Mouse (Mus musculus): ENCODE measurements around the gene Wscd2.

The Wscd2 gene

GRCm38 (mm10) chr5:113485584-113486162, 4.5 kb upstream of the Wscd2 start:
- DNase-seq (ENCODE audit: low spot score in 2 of 2) = no peak

DNA sequence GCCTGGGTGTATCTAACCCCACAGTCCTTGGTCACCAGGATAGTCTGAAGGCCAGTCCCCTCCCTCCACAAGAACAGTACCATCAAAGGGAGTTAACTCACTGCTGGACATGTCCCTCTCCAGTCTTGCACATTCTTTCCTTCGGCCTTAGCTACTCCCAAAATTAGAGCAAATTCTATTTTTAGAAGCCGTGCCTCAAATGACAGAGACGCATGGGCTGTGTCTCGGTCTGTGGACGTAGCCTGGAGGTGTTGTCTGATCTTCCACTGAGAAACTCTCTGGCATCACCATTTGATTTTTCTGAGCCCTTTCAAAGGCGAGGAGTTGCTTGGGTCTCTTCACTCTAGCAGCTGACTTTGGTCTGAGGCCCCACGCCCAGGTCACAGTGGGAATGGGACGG, 2.3 kb upstream of the Wscd2 start:
- DNase-seq (ENCODE audit: low spot score in 2 of 2) = no peak

DNA sequence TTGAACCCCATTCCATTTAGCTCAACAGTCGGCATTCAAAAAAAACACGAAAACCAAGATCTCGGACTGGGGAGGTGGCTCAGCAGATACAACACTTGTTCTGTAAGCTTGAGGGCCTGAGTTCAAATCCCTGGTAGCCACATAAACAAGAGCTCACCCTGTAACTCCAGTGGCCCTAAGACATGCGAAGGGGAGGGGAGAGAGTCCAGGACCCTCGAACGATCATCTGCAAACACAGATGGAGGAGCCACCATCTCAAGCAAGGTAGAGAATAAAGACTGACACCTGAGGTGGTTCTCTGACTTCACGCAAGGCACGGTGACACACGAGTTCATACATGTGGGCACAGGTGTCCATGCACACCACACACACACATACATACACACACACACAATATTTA, 516 bp upstream of the Wscd2 start:
- no peak for DNase-seq (ENCODE audit: low spot score in 2 of 2)

DNA sequence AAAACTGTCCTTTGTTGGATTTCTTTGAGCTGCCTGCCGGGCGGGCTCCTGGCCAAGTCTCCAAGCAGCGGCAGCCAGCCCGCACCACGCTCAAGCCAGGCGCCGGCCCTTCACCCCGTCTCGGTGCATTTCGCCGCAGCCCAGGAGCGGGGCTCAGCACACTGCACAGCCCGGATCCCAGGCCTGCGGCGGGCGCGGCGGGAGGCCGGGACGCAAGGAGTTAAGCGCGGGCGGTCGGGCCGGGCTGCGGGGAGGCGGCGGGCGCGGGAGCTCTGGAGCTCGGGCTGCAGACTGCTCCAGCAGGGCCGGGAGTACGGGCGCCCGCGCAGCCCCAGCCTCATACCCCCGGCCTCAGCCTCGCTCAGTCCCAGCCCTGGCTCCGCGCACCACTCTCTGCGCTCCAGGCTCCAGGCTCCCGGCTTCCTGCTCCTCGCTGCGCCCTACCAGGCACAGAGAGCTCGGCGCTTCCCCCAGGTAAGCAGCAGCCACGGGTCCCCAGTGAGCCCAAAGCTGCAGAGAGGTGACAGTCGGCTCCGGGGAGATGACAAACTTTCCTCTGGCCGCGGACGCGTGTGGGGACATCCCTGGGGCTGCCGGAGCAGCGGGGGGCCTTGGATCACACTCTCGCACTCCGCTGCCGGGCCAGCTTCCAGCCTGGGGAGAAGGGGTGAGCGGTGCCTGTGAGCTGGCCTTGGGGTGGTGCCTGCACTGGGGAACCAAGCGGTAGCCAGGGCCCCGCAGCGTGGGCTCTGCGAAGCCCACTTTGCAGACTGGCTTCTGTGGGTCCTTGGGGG, 531 bp downstream of the Wscd2 start:
- peak in 1 of 2 experiments; percentile 68 for DNase-seq (ENCODE audit: low spot score in 2 of 2)

DNA sequence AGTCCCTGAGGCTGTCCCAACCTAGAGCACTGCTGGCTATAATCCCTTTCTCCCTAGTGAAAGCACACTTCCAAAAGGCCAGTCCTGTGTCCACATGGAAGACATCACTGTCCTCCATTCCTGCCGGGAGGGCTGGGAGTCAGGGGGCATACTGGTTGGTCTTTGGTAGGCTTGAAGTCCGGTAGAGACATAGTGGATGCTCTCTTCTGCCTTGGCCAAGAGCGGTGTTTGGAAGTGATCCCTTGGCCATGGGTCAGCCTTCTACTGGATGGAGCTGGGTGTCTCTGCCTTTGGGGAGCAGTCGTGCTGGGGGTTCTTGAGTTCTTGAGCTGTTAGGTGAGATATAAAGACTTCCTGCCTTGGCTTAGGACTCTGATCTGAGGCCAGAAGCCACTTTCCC, 1.4 kb downstream of the Wscd2 start:
- DNase-seq (ENCODE audit: low spot score in 2 of 2) = no peak

DNA sequence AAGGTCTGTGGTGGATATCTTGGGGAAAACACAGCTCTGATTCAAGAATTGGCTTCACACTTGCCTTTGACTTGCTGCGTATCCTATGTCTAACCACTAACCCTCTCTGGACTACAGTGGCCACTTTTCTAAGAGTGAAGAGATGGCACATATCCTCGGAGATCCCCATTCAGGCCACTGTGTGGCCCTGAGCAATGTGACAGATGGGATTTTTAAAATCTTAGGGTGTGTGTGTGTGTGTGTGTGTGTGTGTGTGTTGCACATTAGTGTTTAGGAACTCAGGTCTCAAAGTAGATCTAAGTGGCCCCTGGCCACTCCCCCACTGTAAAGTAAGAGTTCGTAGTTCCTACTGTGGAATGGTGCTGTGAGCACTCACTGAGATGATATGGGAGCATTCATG, 1.9 kb downstream of the Wscd2 start:
- no peak for DNase-seq (ENCODE audit: low spot score in 2 of 2)

DNA sequence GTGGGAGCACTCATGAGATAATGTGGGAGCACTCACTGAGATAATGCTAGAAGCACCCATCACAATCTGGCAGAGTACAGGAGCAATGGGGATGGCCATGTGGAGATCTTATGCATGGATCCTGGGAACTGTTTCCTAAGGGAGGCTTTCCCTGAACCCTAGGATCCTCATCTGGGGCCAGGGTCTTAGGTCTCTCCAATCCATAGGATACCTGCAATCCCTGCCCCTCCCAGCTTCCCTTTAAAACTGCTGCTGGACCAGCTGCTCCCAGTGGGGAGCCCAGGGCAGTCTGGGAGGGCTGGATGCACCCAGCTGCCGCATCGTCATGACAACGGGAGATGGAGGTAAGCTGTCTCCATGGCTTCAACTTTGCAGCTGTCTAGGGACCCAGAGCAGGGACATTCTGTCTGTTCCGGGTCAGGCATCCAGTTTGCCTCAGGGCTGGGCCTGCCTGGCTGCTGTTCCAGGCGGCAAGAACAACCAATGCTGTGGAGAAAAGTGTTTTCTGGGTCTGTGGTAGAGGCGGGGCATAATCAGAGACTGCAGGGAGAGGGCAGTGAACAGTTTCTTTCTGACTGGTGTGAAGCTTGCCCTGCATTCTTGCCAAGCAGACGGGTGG, 2.4 kb downstream of the Wscd2 start:
- peak in 1 of 2 experiments; percentile 28 for DNase-seq (ENCODE audit: low spot score in 2 of 2)

DNA sequence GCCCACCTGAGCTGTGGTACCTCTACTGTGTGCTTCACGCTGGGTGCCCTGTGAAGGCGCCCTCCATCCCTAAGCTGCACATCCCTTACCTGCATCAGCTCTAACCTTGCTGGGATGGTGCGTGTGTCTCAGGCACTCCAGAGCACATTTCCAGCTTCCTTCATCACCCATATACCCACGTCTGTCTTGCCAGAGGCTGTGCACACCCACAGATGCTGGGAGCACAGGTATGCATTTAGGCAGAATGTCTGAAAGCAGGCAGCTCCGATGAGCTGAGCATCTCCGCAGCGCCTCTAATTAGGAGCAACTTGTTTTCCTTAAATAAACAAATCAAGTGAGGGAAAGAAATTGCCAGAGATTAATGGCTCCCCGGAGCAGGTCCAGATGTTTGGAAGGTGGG, 3.9 kb downstream of the Wscd2 start:
- DNase-seq (ENCODE audit: low spot score in 2 of 2) = no peak

DNA sequence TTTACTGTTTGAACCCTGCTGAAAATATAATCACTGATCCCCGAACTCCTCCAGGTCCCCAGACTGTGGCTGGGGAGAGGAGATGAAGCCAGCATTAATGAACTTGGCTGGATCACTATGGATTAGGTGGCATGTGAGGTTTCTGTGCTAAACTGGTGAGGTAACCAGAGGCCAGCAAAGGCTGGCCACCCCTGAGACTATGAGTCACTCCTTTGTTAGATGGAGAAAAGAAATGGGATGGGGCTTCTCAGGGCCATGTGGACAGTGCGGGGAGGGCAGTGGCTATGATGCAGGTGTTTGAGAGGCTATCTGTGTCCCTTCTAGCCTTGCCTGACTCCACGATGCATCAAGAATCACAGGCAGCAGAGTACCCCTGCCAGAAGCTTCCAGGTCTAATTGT, 6.8 kb downstream of the Wscd2 start:
- DNase-seq (ENCODE audit: low spot score in 2 of 2) = no peak

DNA sequence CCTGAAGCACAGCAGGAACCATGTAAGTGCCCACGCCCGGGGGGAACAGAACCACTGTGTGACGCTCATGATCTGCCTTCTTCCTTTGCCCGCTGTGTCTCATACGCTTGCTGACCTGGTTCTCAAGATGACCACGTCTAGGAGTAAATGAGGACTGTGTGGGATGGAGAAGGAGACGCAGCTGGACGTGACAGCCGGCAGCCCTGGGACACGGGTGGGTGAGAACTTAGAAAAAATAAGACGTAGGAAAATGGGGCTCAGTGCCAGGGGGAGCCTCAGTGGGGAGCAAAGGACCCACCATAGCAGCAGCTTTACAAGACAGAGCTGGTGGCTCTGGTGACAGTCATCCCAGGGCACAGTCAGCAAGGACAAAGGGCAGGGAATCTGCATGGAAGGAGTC, 9.3 kb downstream of the Wscd2 start:
- no peak for DNase-seq (ENCODE audit: low spot score in 2 of 2)

DNA sequence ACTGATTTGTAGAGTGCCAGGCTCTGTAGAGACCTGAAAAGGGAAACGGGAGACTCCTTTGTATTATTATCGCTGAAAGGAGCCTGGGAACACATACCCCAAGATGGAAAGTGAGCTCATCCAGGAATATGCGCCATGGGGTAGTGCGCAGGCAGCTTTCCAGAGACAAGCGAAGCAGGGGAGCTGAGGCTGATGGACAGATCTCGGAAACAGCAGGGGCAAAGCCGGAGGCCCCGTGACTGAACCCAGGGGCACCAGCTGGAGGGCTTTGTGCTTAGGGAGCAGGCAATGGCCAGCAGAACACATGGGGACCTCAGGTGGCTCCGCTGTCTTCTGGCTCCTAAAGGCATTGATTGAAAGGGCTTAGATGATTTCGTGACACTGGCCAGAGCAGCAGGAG, 13.1 kb downstream of the Wscd2 start:
- peak in 1 of 2 experiments; percentile 27 for DNase-seq (ENCODE audit: low spot score in 2 of 2)

DNA sequence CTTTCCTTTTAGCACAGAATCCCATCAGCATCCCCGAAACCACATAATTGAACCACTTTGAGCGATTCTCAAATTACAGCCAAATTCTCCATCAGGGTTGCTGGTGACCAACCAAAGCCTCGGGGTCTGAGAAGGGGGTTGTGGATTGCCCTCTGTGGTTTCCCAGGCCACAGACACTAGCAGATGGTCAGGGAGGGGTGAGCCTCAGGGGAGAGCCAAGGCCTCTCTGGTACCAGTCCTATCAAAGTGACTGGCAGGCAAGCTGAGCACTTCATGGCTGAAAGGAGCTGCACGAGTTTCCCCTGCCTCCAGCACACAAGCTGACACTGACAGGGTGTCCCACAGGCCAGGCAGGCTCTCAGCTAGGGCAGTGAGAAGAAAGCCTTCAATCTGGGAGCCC, 14.5 kb downstream of the Wscd2 start:
- peak in 1 of 2 experiments; percentile 45 for DNase-seq (ENCODE audit: low spot score in 2 of 2)

- DNase-seq (ENCODE audit: low spot score in 2 of 2) = no peak
These were observed 15.9 kb downstream of the Wscd2 start for GRCm38 (mm10) chr5:113506065-113506464.

GRCm38 (mm10) chr5:113506779-113507178, 16.6 kb downstream of the Wscd2 start:
- no peak for DNase-seq (ENCODE audit: low spot score in 2 of 2)

DNA sequence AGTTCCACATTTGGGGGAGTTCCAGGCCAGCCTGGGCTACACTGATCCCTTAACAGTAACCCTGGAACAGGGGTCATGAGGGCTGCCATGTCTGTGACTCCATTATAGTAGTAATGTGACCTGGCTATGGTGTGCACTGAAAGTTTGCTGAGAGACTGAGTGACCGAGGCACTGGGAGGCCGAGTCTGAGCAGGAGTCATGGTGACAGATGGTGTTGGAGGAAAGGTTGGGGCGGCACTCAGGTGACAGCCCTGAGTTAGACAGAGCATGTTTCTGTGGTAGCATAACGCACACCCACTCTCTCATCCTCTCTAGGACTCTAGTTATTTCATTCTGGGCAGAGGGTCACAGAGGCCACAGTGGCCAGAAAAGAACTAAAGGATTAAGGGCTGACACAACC, 19.0 kb downstream of the Wscd2 start:
- no peak for DNase-seq (ENCODE audit: low spot score in 2 of 2)

GRCm38 (mm10) chr5:113513640-113514039, 23.5 kb downstream of the Wscd2 start:
- DNase-seq (ENCODE audit: low spot score in 2 of 2) = no peak

- no peak for DNase-seq (ENCODE audit: low spot score in 2 of 2)
These were observed 23.9 kb downstream of the Wscd2 start for GRCm38 (mm10) chr5:113514062-113514461.

DNA sequence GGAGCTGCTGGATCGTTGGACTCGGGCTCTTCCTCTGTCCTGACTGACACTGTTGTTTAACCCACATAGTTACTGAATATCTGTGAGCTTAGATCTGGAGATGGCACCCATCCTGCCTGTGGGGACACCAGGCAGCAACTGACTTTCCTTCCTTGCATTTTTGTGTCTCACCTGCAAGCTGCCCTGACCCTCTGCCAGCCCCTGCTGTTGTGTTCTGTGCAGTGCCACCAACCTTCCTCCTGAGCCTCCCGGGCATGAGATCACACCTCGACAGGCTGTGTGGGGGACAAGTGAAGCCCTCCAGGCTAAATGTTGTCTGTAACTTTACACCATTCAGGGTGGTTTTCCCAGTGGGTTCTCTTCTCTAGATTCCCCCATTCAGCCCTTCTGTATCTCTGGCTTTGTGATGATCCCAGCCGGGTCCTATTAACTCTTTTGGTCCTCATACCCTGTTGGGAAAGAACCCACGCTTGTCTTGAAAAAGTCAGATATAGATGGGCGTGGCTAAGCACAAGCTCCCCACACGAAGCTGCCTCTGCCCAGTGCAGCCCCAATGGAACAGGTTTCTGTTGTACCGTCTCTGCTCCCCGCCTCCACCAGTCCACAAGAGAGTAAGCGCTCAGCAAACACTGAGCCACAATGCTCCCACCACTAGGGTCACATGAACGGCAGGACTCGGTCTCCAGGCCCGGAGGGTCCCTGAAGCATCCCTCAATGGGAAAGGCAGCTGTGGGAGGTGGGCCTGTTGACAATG, 26.2 kb downstream of the Wscd2 start:
- DNase-seq (ENCODE audit: low spot score in 2 of 2) = no peak

DNA sequence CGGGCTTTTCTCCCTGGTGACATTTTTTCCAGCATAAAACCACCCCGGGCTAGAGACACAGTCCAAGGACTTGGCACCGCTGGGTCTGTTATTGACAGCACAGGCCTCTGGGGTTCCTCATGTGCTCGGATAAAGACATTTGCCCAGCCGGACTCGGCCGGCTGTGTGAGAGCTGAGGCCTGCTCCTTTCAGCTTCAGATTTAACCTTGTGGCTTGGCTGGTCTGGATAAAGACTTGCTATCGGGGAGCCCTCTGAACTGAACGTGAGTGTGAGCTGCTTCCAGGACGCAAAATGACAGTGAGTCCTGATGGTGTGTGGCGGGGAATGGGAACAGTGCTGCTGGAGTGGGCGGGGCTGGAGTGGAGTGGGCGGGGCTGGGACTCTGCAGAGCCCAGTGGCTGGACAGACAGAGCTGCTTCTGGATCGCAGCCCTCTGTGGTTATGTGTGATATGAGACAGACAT, 26.8 kb downstream of the Wscd2 start:
- DNase-seq (ENCODE audit: low spot score in 2 of 2) = peak in 1 of 2 experiments; percentile 35

- no peak for DNase-seq (ENCODE audit: low spot score in 2 of 2)
These were observed 27.3 kb downstream of the Wscd2 start for GRCm38 (mm10) chr5:113517387-113517786.

DNA sequence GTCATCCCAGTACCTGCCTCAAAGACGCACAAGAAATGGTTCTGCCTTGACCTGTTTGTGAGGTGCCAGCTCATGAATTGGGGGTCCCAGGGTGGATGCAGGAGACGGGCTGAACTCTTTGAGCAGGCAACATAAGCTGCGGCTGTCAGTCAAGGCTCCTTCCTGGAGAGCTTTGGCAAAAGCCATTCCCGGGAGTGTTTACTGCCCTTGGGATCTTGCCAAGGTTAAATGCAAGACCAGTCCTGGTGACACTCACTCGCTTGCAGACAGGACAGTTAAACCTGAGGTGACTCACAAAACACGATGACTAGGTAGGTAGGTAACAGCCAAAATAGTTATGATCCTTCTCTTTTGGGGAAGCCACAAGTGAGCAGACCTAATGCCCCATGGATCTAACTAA, 30.9 kb downstream of the Wscd2 start:
- no peak for DNase-seq (ENCODE audit: low spot score in 2 of 2)

DNA sequence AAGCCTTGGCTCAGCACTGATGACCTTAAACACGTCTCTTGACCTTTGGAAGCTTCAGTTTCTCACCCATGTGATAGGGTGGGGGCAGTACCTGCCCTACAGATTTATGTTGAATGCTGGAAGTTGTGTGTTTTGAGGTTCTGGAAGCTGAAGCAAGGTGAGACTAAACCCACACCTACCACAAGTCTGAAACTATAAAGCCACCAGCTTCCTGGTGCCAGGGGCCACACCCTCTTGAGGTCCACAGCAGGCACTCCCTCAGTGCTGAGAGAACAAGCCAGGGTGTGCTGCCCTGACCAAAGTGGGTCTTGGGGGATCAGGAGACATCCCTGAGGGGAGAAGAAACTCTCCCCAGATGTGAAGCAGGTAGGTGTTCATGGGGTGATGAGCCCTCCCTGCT, 48.7 kb downstream of the Wscd2 start:
- DNase-seq (ENCODE audit: low spot score in 2 of 2) = no peak
